Mouse (Mus musculus) skeletal muscle tissue, postnatal 0 days (tissue): ENCODE measurements around the gene Trim37. TPM values are rescaled to one million over a fixed set of nuclear protein-coding genes. Genes with fewer than 3 reads are reported as not detected.

Source experiments
- microRNA counts: library from miRNA; unstranded; fragments of <30 nt; microRNA quantifications from one replicate; lab custom pipeline; 2015
- microRNA-seq, 2 experiments: library from miRNA; unstranded; fragments of <30 nt; microRNA quantifications; one replicate each; pipeline ENCODE4; 2016
- polyA plus RNA-seq: library from polyadenylated mRNA; unstranded; fragments of >200 nt; fragmentation: Nextera tagmentation; extraction: Ambion mirVana; gene quantifications from 2 replicates; pipeline ENCODE4 v1.2.1, GENCODE M21; 2015

Trim37 gene
- 5.8 and 6.8 TPM in 2 replicates for polyA plus RNA-seq

GRCm38 (mm10) chr11:87126824-87127816, at the start of gene Trim37:
Gene Trim37 (plus strand): TSS chr11:87127077.

DNA sequence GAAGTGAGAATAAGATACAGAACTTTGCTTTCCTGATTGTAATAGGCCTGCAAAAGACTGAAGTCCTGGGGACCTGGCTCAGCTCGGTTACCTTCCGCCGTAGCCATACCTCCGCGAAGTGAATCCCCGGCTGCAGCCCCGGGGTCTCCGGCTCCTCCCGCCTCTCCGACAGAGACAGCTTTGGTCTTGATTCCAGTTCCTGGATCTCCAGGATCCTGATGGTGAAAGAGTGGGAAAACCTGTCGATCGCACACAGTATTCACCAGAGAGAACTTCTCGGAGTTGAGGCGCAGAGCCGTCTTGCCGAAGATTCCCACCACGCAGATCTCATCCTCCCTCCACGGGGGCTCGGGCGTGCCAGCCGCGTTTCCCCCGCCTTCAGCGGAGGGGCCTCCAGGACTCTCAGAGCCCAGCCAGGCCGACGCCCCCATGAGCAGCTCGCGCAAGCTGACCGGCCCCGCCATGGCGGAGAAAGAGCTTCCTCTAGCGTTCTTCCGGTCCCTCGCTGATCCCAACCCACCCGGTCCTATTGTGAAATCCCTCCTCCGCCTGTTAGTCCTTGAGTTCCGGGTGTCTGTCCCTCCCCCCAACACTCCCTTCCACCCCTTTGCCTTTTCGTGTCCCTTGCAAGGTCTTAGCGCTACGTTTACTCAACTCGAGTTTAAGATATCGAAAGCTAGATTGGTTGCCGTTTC, 40.4 kb upstream of the Trim37 start, which contains the start of gene Smg8:
Gene Smg8, minus strand, starts transcription at position 485 of the 695 bp plus-strand sequence.

GRCm38 (mm10) chr11:87108409-87108754, 18.5 kb upstream of the Trim37 start, which contains the start of gene Prr11:
Gene Prr11 (minus strand): TSS chr11:87108708.

GRCm38 (mm10) chr11:87108755-87109518, 17.9 kb upstream of the Trim37 start, which contains the start of gene Ska2:
Gene Ska2 (plus strand): TSS chr11:87109234.

MicroRNA genes within 50 kb of the gene (microRNA counts, 519-probe panel; counts per million panel counts)
- 5,027 counts per million, percentile 87 among the panel's probes with 10 or more counts for microRNA mmu-miR-301a (lab: Ali Mortazavi, UCI)

Small RNAs within 50 kb of the gene (microRNA-seq; reads per million reads assigned to microRNA genes)
- gene Mir301, result 426 to 487 reads per million in 2 experiments

Other genes starting within 250 kb of the Trim37 start
- 6.3 and 6.4 TPM in 2 replicates for gene Ypel2, start 133.4 kb upstream of the Trim37 start, polyA plus RNA-seq
- gene Gdpd1, start 53.0 kb upstream of the Trim37 start, polyA plus RNA-seq, result 6.6 and 7.2 TPM in 2 replicates
- 7.9 and 8.8 TPM in 2 replicates for gene Smg8, start 40.3 kb upstream of the Trim37 start, polyA plus RNA-seq
- 1.7 and 1.8 TPM in 2 replicates for gene Prr11, start 18.4 kb upstream of the Trim37 start, polyA plus RNA-seq
- 13.9 and 15.1 TPM in 2 replicates for gene Ska2, start 17.8 kb upstream of the Trim37 start, polyA plus RNA-seq
- gene Ppm1e, start 231.9 kb downstream of the Trim37 start, polyA plus RNA-seq, result 0.58 TPM in 2 replicates